Mouse (Mus musculus) kidney, adult 9 months (tissue): Measurements from ENCODE around the gene Sel1l.

Experiments used
- DNase-seq: peaks from one replicate; pipeline ENCODE4 v3.0.0; 2022

Gene Sel1l

GRCm38 (mm10) chr12:91849045-91849467 lies at the start of gene Sel1l:
Gene Sel1l, minus strand, starts transcription at chr12:91849157.
- peak; percentile 100 for DNase-seq

GRCm38 (mm10) chr12:91892622-91893560 lies 43.9 kb upstream of the Sel1l start:
- no peak for DNase-seq

DNA sequence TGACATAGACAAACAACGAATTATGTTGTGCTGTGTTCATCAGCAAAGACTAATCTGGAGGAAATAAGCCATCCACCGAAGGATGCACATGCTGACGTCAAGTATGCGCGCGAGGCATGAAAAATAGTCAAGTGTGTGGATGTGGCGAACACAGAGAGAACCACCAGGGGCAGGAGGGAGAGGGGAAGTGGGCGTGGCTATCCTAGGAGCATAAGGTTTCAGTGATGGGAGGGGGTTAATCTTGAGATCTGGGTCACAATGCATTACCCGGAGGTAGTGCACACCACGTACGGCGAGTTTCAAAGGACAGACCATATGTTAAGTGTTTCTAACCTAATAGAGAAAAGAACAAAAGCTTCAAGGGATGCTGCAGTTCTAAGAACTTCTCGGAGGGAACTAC lies 31.5 kb upstream of the Sel1l start:
- no peak for DNase-seq

GRCm38 (mm10) chr12:91878912-91879250 lies 29.9 kb upstream of the Sel1l start:
- no peak for DNase-seq

- DNase-seq: no peak
Observed at GRCm38 (mm10) chr12:91878056-91878911, 29.3 kb upstream of the Sel1l start.

DNA sequence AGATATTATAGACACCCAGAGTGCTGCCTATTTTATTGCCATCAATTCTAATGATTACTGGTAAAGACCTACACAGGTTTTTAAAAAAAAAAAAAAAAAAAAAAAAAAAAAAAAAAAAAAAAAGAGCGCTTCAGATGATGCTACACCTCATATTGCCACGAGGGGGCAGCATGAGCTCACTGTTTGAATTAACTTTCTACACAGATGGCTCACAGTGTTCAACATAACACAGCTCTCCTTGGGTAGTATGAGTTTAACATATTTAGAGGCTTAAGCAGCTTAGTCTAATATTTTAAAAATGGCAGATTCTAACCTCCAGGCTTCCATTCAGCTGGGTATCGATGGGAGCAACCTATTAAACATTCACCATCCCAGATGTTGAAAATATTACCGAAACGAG lies 28.7 kb upstream of the Sel1l start:
- peak; percentile 19 for DNase-seq

DNA sequence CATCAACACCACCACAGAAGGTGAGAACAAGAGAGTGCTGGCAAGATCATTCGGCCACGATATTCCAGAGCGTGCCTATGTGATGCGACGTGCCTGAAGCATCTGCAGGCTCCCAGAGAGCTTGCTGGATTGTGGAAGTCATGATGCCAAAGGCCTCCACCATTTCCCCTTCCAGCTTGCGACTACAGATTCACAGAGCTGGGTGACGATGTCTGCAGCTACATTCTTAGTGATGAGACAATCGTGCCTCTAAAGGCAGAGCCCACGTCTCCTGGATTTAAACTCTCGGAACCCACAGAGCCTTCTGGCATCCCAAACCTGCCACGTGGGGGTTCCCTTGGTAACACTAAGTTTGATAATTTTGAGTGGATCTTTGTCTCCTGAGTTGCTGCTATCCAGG lies 21.7 kb upstream of the Sel1l start:
- DNase-seq: no peak

DNA sequence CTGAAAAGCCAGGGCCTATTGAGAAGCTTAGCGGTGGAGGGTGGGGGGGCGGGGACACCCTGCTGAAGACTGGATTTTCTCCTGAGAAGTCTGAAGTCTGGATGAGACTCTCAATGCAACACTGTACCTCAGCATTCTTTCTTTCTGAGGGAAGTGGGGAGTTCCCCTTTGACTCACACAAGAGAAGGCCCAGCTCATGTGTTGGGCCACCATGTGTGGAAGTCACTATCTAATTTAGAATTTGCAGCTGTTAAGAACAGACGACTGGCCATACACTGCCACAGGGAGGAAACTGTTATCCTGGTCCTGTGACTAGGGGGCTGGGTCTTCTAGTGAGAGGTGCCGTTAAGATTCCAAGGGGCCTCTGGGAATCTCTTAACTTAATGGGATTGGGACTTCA lies 20.4 kb upstream of the Sel1l start:
- no peak for DNase-seq

- DNase-seq: no peak
Observed at GRCm38 (mm10) chr12:91854330-91854729, 5.4 kb upstream of the Sel1l start.

DNA sequence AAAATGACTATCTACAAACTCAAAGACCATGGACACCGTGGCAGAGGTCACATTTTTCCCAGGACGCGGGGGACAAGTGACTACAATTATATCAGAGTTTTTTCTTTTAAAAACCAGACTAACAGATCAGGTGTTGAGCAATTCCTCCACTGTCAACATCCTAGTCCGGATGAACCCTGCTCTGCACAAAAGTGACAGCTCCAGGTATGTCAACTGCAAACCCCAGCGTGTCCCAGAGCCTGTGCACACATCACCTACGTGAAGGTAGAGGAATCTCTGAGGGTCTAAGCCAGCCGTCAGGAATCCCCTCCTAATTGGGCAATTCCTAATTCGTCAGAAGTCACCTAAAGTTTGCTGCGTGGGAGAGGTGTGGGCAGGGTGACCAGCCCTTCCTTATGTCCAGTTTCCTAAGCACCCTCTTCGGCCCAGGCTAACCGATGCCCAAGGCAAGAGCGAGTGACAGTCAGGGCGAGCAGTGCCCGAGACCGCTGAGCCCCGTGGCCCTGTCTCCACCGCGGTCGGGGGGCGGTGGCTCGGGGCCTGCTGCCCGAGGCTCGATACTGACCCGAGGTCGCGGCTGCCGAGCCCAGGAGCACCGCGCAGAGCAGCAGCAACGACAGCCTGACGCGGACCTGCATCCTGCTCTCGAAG lies 438 bp downstream of the Sel1l start:
- peak; percentile 27 for DNase-seq

GRCm38 (mm10) chr12:91846038-91846437 lies 2.9 kb downstream of the Sel1l start:
- no peak for DNase-seq

GRCm38 (mm10) chr12:91845393-91845792 lies 3.6 kb downstream of the Sel1l start:
- no peak for DNase-seq

GRCm38 (mm10) chr12:91844542-91844941 lies 4.4 kb downstream of the Sel1l start:
- DNase-seq: no peak

DNA sequence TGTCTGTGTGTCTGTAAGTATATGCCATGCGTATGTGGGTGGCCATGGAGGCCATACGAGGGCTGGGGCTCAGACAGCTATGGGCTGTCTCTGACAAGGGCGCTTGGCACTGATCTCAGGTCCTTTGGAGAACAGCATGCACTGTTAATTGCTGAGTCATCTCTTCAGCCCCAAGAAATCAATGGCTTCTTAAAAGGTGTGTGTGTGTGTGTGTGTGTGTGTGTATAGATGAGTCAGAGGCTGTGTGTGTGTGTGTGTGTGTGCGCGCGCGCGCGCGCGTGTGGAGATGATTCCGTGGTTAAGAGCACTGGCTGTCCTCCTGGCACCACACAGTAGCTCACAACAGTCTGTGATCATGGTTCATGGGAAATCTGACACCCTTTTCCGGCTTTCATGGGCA lies 5.1 kb downstream of the Sel1l start:
- DNase-seq: no peak

GRCm38 (mm10) chr12:91841714-91842113 lies 7.2 kb downstream of the Sel1l start:
- no peak for DNase-seq

DNA sequence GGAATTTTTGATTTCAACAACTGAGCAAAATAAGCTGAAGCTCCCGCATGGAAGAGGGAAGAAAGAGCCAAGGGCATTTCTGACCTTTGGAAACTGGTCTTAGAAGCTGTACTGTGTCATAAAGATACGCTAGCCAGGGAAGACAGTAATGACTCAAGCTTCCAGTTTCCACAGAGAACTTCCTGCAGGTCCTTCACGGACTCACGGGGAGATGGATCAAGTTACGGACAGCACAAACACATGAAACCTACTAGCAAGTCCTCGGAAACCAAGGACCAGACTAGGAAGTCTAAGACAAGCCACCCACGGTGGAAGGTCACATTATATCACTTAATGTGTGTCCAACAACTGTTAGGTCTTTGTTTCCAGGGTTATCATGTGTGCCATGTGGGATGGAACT lies 10.7 kb downstream of the Sel1l start:
- DNase-seq: no peak

DNA sequence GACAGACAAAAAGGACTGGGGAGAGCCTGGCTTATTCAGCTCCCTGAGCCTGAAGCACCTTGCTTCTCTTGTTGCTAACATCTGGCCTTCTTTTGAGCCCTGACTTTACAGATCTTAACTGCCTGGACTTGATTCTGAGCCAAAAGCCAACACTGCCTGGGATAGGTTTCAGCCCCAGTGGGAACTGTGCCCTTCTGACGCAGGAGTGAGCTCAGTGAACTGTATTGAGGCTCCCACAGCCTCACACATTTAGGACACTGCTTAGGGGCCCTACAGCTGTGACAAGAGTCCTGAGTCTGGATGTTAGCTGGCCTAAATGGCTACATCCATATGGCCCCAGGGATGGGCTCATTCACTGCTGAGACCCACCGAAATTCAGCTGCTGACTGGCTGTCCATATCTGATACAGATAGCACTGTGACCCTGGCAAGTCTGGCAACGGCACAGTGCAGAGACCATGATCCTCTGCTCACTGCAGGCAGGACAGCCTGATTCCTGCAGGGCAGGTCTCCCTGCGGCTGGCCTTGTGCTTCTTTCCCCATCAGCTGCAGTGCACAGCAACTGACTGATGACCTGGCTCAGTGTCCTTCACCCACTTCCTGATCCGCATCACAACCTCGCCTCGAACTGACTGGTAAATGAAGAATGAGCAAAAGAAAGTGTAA lies 11.4 kb downstream of the Sel1l start:
- DNase-seq: peak; percentile 63

DNA sequence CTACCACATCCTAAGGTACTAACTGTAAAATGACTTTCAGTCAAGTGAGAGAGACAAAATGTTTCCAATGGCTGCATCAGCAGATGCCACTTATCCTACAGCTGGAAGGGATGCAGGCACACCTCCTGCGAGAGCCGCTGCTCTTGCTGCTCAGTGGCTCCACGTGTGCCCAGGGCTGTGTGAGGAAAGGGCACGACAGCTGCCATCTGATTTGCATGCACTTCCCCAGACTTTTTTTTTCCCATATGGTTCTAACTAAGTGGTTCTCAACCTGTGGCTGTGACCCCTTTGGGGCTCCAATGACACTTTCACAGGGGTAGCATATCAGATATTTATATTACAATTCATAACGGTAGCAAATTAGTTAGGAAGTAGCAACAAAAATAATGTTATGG lies 15.0 kb downstream of the Sel1l start:
- no peak for DNase-seq

DNA sequence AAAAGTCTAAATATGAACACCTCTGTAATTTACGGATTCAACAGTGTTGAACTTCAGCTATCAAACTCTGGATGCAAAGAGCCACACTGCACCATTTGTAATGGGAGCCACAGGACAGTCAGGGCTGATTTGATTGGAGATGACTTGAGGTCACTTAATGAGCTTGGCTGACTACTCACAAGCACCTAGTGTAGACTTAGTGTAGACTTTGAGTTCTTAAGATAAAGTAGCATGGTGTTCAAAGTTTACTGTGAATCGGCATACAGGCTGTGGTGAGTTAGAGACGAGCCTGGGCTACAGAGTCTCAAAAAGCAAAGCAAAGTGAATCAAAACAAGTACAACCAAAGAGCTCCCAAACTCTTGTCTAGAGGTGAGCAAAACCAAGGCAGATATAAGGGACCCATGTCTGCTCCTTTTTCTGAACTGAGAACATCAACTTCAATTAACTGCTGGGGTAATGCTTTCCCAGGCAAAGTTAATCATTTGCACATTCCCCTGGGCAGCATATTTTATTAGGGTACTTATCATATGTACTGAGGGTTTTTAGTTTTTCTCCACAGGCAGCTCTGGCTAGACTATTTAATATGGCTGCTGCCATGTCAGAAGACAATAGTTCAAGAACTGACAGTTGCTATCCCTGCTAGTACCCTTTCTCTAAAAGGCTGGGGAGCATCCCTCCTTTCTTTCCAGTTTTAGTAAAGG lies 15.6 kb downstream of the Sel1l start:
- DNase-seq: peak; percentile 45

DNA sequence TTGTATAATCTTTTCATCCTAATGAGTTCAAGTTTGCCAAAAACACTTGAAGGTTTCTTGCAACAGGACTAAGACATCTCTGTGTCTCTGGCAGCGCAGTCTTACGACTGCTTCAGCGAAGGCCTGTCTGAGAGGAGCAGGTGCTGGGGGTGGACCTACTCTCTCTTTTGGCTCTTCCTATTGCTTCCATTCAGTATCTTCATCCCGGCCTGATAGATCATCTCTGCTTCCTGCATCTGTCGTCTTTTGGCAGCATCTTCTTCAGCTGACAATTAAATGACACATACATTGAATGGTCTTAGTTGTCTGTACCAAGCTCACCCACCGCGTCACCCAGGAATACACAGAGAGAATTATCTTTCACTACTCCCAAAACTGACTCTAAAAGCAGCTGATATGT lies 17.5 kb downstream of the Sel1l start:
- DNase-seq: no peak

DNA sequence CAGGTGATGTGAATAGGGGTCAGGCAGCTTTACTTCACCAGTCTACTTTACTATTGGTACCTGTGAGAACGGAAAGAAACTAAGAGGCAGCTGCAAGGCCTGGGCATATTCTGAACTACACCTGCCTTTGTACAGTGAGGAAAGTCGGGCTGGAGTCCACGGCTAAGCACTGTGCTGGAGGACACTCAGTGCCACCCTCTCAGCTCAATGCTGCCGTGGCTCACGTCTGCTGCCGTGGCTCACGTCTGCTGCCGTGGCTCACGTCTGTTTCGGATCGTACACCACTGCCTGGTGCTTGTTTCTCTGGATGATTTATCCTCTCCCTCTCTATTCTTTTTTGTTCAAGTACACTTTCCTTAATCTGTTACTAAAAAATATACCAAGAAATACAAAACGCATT lies 28.5 kb downstream of the Sel1l start:
- no peak for DNase-seq

GRCm38 (mm10) chr12:91818726-91819125 lies 30.2 kb downstream of the Sel1l start:
- DNase-seq: peak; percentile 28
